Mouse (Mus musculus) lung, embryonic 14.5 days (tissue): ENCODE data around the gene Paqr5. TPM values are rescaled to one million over a fixed set of nuclear protein-coding genes. Genes with fewer than 3 reads are reported as not detected.

Experiments
- ATAC-seq: fragments of 200-750 bp; cut with Nextera tagmentation; 2 replicates; pipeline ENCODE4 v1.8.0; 2017; ENCODE audit warnings: mild to moderate bottlenecking, moderate TSS enrichment, moderate library complexity; ENCODE audit not compliant: insufficient read depth
- DNase-seq: peaks from one replicate; pipeline ENCODE4 v3.0.0-alpha.2; 2015
- H3K27ac ChIP-seq: fragments of 300-500 bp; sonication (generic); 2 replicates; pipeline ENCODE4 v1.5.1; 2014; ENCODE audit warnings: low read depth, mild to moderate bottlenecking, moderate library complexity
- H3K27me3 ChIP-seq: fragments of 300-500 bp; sonication (generic); 2 replicates; pipeline ENCODE4 v1.6.1; 2014; ENCODE audit warnings: low read length, control low read depth; ENCODE audit not compliant: insufficient read depth
- H3K36me3 ChIP-seq: fragments of 300-500 bp; sonication (generic); 2 replicates; pipeline ENCODE4 v1.6.1; 2014; ENCODE audit warnings: control low read depth; ENCODE audit not compliant: insufficient read depth
- H3K4me1 ChIP-seq: fragments of 300-500 bp; sonication (generic); 2 replicates; pipeline ENCODE4 v1.6.1; 2014; ENCODE audit warnings: antibody characterized with exemption, control low read depth; ENCODE audit not compliant: insufficient read depth
- H3K4me2 ChIP-seq: fragments of 300-500 bp; sonication (generic); 2 replicates; pipeline ENCODE4 v1.6.1; 2014; ENCODE audit warnings: mild to moderate bottlenecking
- H3K4me3 ChIP-seq: fragments of 300-500 bp; sonication (generic); 2 replicates; pipeline ENCODE4 v1.5.1; 2014; ENCODE audit warnings: low read depth, low read length
- H3K9ac ChIP-seq: fragments of 300-500 bp; sonication (generic); 2 replicates; pipeline ENCODE4 v1.6.1; 2014
- H3K9me3 ChIP-seq: fragments of 300-500 bp; sonication (generic); 2 replicates; pipeline ENCODE4 v1.6.1; 2016; ENCODE audit warnings: low read depth, low read length, control low read depth
- CTCF ChIP-seq: IDR thresholded peaks from 2 replicates; pipeline ENCODE4 v1.5.1; 2016; ENCODE audit warnings: antibody characterized with exemption, low read depth
- WGBS: fragments of 180-500 bp; shearing (Covaris S2); extraction: QIAGEN DNeasy Blood & Tissue Kit; methylation state at CpG from one replicate; pipeline ENCODE4 v1.1.7; 2014; 5-methylcytosine and 5-hydroxymethylcytosine counted together
- polyA plus RNA-seq: library from polyadenylated mRNA; unstranded; fragments of >200 nt; fragmentation: Nextera tagmentation; extraction: Ambion mirVana; gene quantifications from 2 replicates; pipeline ENCODE4 v1.2.1, GENCODE M21; 2014

Gene Paqr5
- polyA plus RNA-seq, 1 experiment from 2014 or later: 3.7 TPM

- no peak overlapping the region for H3K4me2 ChIP-seq
- no peak for ATAC-seq
- H3K9me3 ChIP-seq: no peaks in the 10 kb centered on the region
- H3K27me3 ChIP-seq: no peaks in the 10 kb centered on the region
- H3K4me1 ChIP-seq: no peaks in the 10 kb centered on the region
- no peaks in the 10 kb centered on the region for H3K36me3 ChIP-seq
- no peak overlapping the region for H3K27ac ChIP-seq
- no peak for DNase-seq
- H3K4me3 ChIP-seq: no peak overlapping the region
- 55% methylated on average over 8 of the region's 8 CpGs for WGBS
- TF ChIP-seq CTCF: no peak
- no peak overlapping the region for H3K9ac ChIP-seq
Observed at GRCm38 (mm10) chr9:62049166-62049565, 22.5 kb upstream of the Paqr5 start.

- H3K9me3 ChIP-seq: no peaks in the 10 kb centered on the region
- TF ChIP-seq CTCF: no peak
- no peak overlapping the region for H3K4me2 ChIP-seq
- ATAC-seq (no peak), DNase-seq (no peak)
- H3K27me3 ChIP-seq: no peaks in the 10 kb centered on the region
- 84% methylated on average over 3 of the region's 3 CpGs for WGBS
- no peak overlapping the region for H3K4me3 ChIP-seq
- H3K9ac ChIP-seq: no peak overlapping the region
- no peaks in the 10 kb centered on the region for H3K36me3 ChIP-seq
- no peak overlapping the region for H3K27ac ChIP-seq
- no peaks in the 10 kb centered on the region for H3K4me1 ChIP-seq
Observed at GRCm38 (mm10) chr9:62042167-62042566, 15.5 kb upstream of the Paqr5 start.

GRCm38 (mm10) chr9:62040008-62040608 is 13.5 kb upstream of the Paqr5 start:
- Histone ChIP-seq H3K27me3 (no peaks in the 10 kb centered on the region), H3K9me3 (no peaks in the 10 kb centered on the region), H3K4me1 (no peaks in the 10 kb centered on the region), H3K4me2 (peak overlapping the region; percentile 40), H3K36me3 (no peaks in the 10 kb centered on the region), H3K27ac (no peak overlapping the region), H3K4me3 (no peak overlapping the region), H3K9ac (no peak overlapping the region)
- 5% methylated on average over 20 of the region's 20 CpGs for WGBS
- TF ChIP-seq CTCF: peak; percentile 97
- DNase-seq: peak; percentile 95
- ATAC-seq: peak; percentile 73

- ATAC-seq: no peak
- H3K9me3 ChIP-seq: no peaks in the 10 kb centered on the region
- no peaks in the 10 kb centered on the region for H3K27me3 ChIP-seq
- no peak overlapping the region for H3K9ac ChIP-seq
- no peak overlapping the region for H3K4me3 ChIP-seq
- H3K27ac ChIP-seq: no peak overlapping the region
- 72% methylated on average over 1 of the region's 1 CpGs for WGBS
- TF ChIP-seq CTCF: no peak
- H3K4me2 ChIP-seq: no peak overlapping the region
- H3K36me3 ChIP-seq: no peaks in the 10 kb centered on the region
- no peak for DNase-seq
- H3K4me1 ChIP-seq: no peaks in the 10 kb centered on the region
Observed at GRCm38 (mm10) chr9:62035806-62036205, 9.2 kb upstream of the Paqr5 start.

DNA sequence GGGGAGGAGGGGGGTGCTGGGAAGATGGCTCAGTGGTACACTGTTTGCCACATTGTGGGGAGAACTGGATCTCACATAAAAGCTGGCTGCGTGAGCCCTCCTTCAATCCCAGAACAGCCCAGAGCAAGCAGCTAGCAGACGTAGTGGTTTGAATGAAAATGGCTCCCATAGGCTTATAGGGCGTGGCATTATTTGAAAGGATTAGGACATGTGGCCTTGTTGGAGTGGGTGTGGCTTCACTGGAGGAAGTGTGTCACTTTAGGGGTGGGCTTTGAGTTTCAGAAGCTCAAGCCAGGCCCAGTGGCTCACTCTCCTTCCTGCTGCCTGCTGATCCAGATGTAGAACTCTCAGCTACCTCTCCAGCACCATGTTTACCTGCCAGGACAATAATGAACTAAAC is 5.5 kb upstream of the Paqr5 start:
- no peak overlapping the region for H3K9ac ChIP-seq
- 92% methylated on average over 3 of the region's 3 CpGs for WGBS
- H3K36me3 ChIP-seq: no peaks in the 10 kb centered on the region
- peaks cover 3% of the 10 kb centered on the region; the same call in 1 of the 2 replicates for H3K27me3 ChIP-seq
- no peak overlapping the region for H3K27ac ChIP-seq
- H3K4me1 ChIP-seq: no peaks in the 10 kb centered on the region
- no peaks in the 10 kb centered on the region for H3K9me3 ChIP-seq
- H3K4me2 ChIP-seq: no peak overlapping the region
- TF ChIP-seq CTCF: no peak
- no peak overlapping the region for H3K4me3 ChIP-seq
- ATAC-seq (no peak), DNase-seq (no peak)

DNA sequence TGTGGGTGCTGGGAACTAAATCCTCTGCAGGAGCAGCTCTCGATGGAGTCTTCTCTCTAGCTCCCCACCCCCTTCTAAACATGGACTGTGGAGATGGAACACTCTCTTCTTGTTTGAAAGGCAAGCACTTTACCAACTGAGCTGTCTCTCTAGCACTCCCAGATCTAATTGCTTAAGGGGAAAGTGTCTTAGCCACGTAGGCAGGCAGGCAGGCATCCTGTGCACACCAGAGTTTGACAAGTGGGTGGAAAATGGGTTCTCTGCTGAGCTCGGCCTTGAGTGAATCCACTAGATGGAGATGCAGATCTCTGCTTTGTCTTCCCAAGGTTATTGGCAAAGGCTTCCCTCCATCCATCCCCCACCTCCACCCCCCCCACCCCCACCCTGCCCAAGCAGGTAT is 1.4 kb upstream of the Paqr5 start:
- H3K9ac ChIP-seq: no peak overlapping the region
- ATAC-seq (no peak), DNase-seq (no peak)
- no peak overlapping the region for H3K4me2 ChIP-seq
- H3K4me3 ChIP-seq: no peak overlapping the region
- no peak overlapping the region for H3K27ac ChIP-seq
- no peaks in the 10 kb centered on the region for H3K36me3 ChIP-seq
- WGBS: 37% methylated on average over 3 of the region's 3 CpGs
- peaks cover 13% of the 10 kb centered on the region; the same call in 1 of the 2 replicates for H3K27me3 ChIP-seq
- TF ChIP-seq CTCF: no peak
- H3K9me3 ChIP-seq: no peaks in the 10 kb centered on the region
- H3K4me1 ChIP-seq: no peaks in the 10 kb centered on the region

DNA sequence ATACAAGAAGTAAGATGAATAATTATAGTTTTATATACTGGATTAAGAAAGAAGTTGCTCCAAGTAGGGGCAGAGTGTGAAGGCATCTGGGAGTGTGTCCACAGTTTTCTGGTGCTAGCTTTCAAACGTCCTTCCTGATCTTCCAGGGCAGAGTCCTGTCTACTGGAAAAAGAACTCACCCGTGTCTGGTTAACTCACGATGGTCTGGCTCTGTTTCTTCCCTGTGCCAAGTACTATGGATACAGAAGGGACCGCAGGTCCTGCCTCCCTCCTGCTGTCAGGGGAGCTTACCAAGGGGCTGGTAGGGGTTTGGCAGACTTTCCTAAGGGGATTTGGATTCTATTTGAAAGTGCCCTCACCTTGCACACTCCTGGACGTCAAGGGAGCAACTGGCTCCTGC is 1.6 kb downstream of the Paqr5 start:
- no peaks in the 10 kb centered on the region for H3K9me3 ChIP-seq
- no peak for ATAC-seq
- H3K27me3 ChIP-seq: peaks cover 13% of the 10 kb centered on the region; the same call in 1 of the 2 replicates
- no peak for TF ChIP-seq CTCF
- H3K36me3 ChIP-seq: no peaks in the 10 kb centered on the region
- no peak overlapping the region for H3K4me3 ChIP-seq
- H3K27ac ChIP-seq: no peak overlapping the region
- no peaks in the 10 kb centered on the region for H3K4me1 ChIP-seq
- no peak overlapping the region for H3K4me2 ChIP-seq
- no peak for DNase-seq
- no peak overlapping the region for H3K9ac ChIP-seq
- 42% methylated on average over 5 of the region's 5 CpGs for WGBS

DNA sequence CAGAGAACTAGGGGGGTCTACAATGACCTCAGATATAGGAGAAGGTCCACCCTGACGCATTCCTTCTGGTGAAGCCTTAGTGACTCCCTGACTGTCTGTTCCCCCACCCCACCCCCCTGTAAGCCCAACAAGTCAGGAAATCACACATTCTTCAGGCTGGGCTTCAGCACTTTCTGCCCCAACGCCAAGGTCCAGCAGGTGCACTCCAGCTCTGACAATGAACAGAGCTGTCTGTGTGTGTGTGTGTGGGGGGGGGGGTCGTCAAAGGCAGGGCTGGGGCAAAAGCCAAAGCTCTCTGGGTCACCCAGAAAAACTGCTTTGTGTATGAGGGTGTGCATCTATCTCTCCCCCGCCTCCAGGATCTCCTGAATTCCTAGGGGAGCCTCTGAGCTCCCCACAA is 2.8 kb downstream of the Paqr5 start:
- ATAC-seq (no peak), DNase-seq (no peak)
- Histone ChIP-seq H3K27me3 (peaks cover 13% of the 10 kb centered on the region; the same call in 1 of the 2 replicates), H3K4me3 (no peak overlapping the region), H3K9ac (no peak overlapping the region), H3K9me3 (no peaks in the 10 kb centered on the region), H3K27ac (no peak overlapping the region), H3K4me2 (no peak overlapping the region), H3K36me3 (no peaks in the 10 kb centered on the region), H3K4me1 (no peaks in the 10 kb centered on the region)
- 33% methylated on average over 4 of the region's 4 CpGs for WGBS
- TF ChIP-seq CTCF: no peak
